28 mouse cellular contexts compared by ENCODE assay signal in the genomic region with DNA sequence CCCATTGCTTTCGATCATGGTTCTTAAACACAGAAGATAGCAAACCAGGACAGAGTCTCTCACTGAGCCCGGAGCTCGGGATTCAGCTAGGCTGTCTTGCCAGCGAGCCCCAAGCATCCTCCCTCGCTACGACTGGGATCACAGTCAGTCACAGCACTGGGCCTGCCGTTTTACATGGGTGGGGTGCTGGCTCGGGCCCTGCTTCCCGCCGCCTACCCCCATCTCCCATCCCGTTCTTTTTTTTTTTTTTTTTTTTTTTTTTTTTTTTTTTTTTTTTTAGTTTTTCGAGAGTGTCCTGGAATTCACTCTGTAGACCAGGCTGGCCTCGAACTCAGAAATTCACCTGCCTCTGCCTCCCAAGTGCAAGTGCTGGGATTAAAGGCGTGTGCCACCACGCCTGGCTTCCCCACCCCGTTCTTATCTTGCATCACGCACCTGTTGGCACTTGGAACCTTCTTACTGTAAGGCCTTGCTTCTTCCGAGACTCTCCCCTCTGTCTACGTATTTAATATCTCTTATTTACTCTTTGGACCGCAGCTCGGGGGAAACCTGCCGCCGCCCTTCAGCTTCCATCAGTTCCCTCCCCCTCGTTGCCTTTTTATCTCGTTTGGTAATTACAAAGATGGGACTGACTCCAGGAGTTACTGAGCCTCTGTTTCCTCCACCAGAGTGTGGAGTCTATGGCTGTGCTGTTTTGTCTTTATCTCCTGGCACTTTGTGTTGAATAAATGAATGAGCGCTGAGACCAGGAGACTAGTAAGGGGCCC. TPM values are rescaled to one million over a fixed set of nuclear protein-coding genes. Genes with fewer than 3 reads are reported as not detected.
DNase-seq lines count a peak whose midpoint lies in the region; ATAC-seq and TF ChIP-seq lines count a peak whose summit lies in the region.
"Had no signal": no experiment of that assay in that cellular context is flagged by ENCODE, and none has a peak within 500 bp of the region (broad histone marks: within the 10 kb centered on the region; RNA-seq: fewer than 3 reads in every experiment).

No protein-coding gene starts in this region.

- no peak overlapping the region for H3K4me2 ChIP-seq in intestine, embryonic 15.5 days (replicated peaks)
- H3K4me2 ChIP-seq: embryonic facial prominence, embryonic 15.5 days; hindbrain, embryonic 15.5 days had no signal

- H3K79me2 ChIP-seq in MEL (ENCODE audit: control insufficient read depth, insufficient read depth, low read length, poor library complexity), result no peaks in the 10 kb centered on the region

- peaks cover 8% of the 10 kb centered on the region for H3K4me1 ChIP-seq in ES-Bruce4 (ENCODE audit: control insufficient read depth, insufficient read depth, low read length)
- peaks cover 0 to 5% of the 10 kb centered on the region in 2 experiments; a peak in 1 of 4 replicates for H3K4me1 ChIP-seq in MEL (ENCODE audit: control insufficient read depth in 1 of 2, insufficient read depth in 2 of 2, low read length in 2 of 2)
- 0 out of 2 replicates have a peak, but pooled peaks cover 2% of the 10 kb centered on the region for H3K4me1 ChIP-seq in intestine, embryonic 15.5 days (replicated peaks)
- peaks cover 7% of the 10 kb centered on the region for H3K4me1 ChIP-seq in small intestine, adult 2 months (ENCODE audit: control insufficient read depth, insufficient read depth, insufficient read length, low read length)
- H3K4me1 ChIP-seq: embryonic facial prominence, embryonic 15.5 days; heart, embryonic 10.5 days had no signal

- no peaks in the 10 kb centered on the region for H3K27me3 ChIP-seq in ES-Bruce4 (ENCODE audit: control insufficient read depth, insufficient read depth, low read length, poor library complexity, severe bottlenecking)
- H3K27me3 ChIP-seq in MEL (ENCODE audit: control insufficient read depth in 1 of 2, insufficient read depth in 2 of 2, low read length in 2 of 2), result no peaks in the 10 kb centered on the region; a peak in 1 of 4 replicates
- H3K27me3 ChIP-seq in intestine, embryonic 15.5 days (replicated peaks), result no peaks in the 10 kb centered on the region
- no peaks in the 10 kb centered on the region for H3K27me3 ChIP-seq in small intestine, adult 2 months (ENCODE audit: control insufficient read depth, insufficient read depth, low read length)
- H3K27me3 ChIP-seq: embryonic facial prominence, embryonic 15.5 days had no signal

- H3K9ac ChIP-seq in ES-Bruce4 (ENCODE audit: low read depth, poor library complexity, severe bottlenecking) (peak overlapping the region; percentile 88), MEL (ENCODE audit: control insufficient read depth, low read depth, low read length, poor library complexity, severe bottlenecking) (no peak overlapping the region)
- no peak overlapping the region for H3K9ac ChIP-seq in intestine, embryonic 15.5 days
- H3K9ac ChIP-seq: embryonic facial prominence, embryonic 15.5 days; hindbrain, embryonic 15.5 days had no signal

- H3K27ac ChIP-seq in ES-Bruce4 (ENCODE audit: insufficient read depth, low read length) (peak overlapping the region; percentile 74), MEL (ENCODE audit: control insufficient read depth, low read depth, low read length) (no peak overlapping the region)
- H3K27ac ChIP-seq in intestine, embryonic 15.5 days, result no peak overlapping the region
- H3K27ac ChIP-seq in small intestine, adult 2 months (ENCODE audit: insufficient read depth, low read depth, low read length), result peak overlapping the region; percentile 73
- H3K27ac ChIP-seq: embryonic facial prominence, embryonic 15.5 days; forebrain, embryonic 10.5 days; heart, embryonic 10.5 days; hindbrain, embryonic 15.5 days had no signal

- no peaks in the 10 kb centered on the region for H3K36me3 ChIP-seq in ES-Bruce4 (ENCODE audit: control insufficient read depth, insufficient read depth, low read length, poor library complexity, severe bottlenecking)
- no peaks in the 10 kb centered on the region for H3K36me3 ChIP-seq in MEL (ENCODE audit: control insufficient read depth in 1 of 2, insufficient read depth in 2 of 2, low read length in 2 of 2)
- H3K36me3 ChIP-seq in intestine, embryonic 15.5 days, result no peaks in the 10 kb centered on the region
- H3K36me3 ChIP-seq in small intestine, adult 2 months (ENCODE audit: control insufficient read depth, insufficient read depth, low read length), result no peaks in the 10 kb centered on the region
- H3K36me3 ChIP-seq: embryonic facial prominence, embryonic 15.5 days; forebrain, embryonic 10.5 days; heart, embryonic 10.5 days; hindbrain, embryonic 15.5 days had no signal

- no peak for TF ChIP-seq RAD21 in MEL (IDR thresholded peaks at IDR 0.05; ENCODE audit: low read depth, low read length)

- peak; percentile 37 for DNase-seq in MEL (ENCODE audit: low read depth, low spot score)
- no peak for DNase-seq in layer of hippocampus, postnatal 36 days
- DNase-seq in frontal cortex, adult 2 months (ENCODE audit: extremely low spot score in 1 of 2, low spot score in 1 of 2), result no peak
- DNase-seq in adrenal gland, postnatal 25 days, result no peak
- DNase-seq: adrenal gland, postnatal 14 days; cerebellum, adult 2 months; cerebellum, postnatal 10 days; embryo, embryonic 11 days; gastrocnemius, postnatal 36 days; heart, adult 18-20 months; heart, postnatal 10 days; kidney, adult 2 months had no signal

- peak overlapping the region; percentile 14; the same call in 1 of the 2 replicates for H3K4me3 ChIP-seq in ES-Bruce4 (ENCODE audit: low read depth, low read length)
- no peak overlapping the region for H3K4me3 ChIP-seq in MEL (ENCODE audit: control insufficient read depth in 1 of 2, insufficient read depth in 1 of 2, low read depth in 2 of 2, low read length in 2 of 2)
- H3K4me3 ChIP-seq in intestine, embryonic 15.5 days (replicated peaks), result no peak overlapping the region
- no peak overlapping the region for H3K4me3 ChIP-seq in small intestine, adult 2 months (ENCODE audit: low read depth, low read length)
- H3K4me3 ChIP-seq: embryonic facial prominence, embryonic 15.5 days; erythroblast, embryonic 14.5 days; forebrain, embryonic 10.5 days; heart, embryonic 10.5 days; hindbrain, embryonic 15.5 days had no signal

- 78% methylated on average over 26 of the region's 26 CpGs for WGBS in intestine, embryonic 15.5 days
- WGBS in small intestine, adult 2 months, result 52% methylated on average over 25 of the region's 26 CpGs

- no peak for TF ChIP-seq POLR2A in ES-Bruce4 (IDR thresholded peaks at IDR 0.05; ENCODE audit: insufficient read depth, low read length)
- TF ChIP-seq POLR2A in MEL (IDR thresholded peaks at IDR 0.05; ENCODE audit: control insufficient read depth in 1 of 2, insufficient read depth in 1 of 2, low read depth in 1 of 2, low read length in 2 of 2, poor library complexity in 1 of 2), result no peak
- TF ChIP-seq POLR2A in small intestine, adult 2 months (IDR thresholded peaks at IDR 0.05; ENCODE audit: low read depth, low read length), result no peak

- TF ChIP-seq CTCF in ES-Bruce4 (IDR thresholded peaks at IDR 0.05; ENCODE audit: low read depth, low read length) (no peak), MEL (IDR thresholded peaks at IDR 0.05 in 2 of 3, conservative IDR thresholded peaks at IDR 0.05 in 1 of 3; ENCODE audit: control insufficient read depth in 1 of 3, insufficient read depth in 1 of 3, low read depth in 2 of 3, low read length in 3 of 3, poor library complexity in 1 of 3, severe bottlenecking in 1 of 3) (no peak)
- no peak for TF ChIP-seq CTCF in small intestine, adult 2 months (IDR thresholded peaks at IDR 0.05; ENCODE audit: extremely low read depth, insufficient read length, insufficient replicate concordance, low read depth, low read length)

- peak; percentile 71 for ATAC-seq in intestine, embryonic 15.5 days
- ATAC-seq: activated CD4-positive, CD25-positive, alpha-beta regulatory T cell, adult 4 months; forebrain, embryonic 14.5 days; inflammation-experienced regulatory T-cells, adult 6 months had no signal

- H3K9me3 ChIP-seq in ES-Bruce4 (replicated peaks; ENCODE audit: control insufficient read depth, insufficient read depth, low read length, poor library complexity, severe bottlenecking) (no peaks in the 10 kb centered on the region), MEL (replicated peaks; ENCODE audit: insufficient read depth, low read length) (no peaks in the 10 kb centered on the region)
- no peaks in the 10 kb centered on the region for H3K9me3 ChIP-seq in intestine, embryonic 15.5 days
- H3K9me3 ChIP-seq: embryonic facial prominence, embryonic 15.5 days; forebrain, embryonic 10.5 days; heart, embryonic 10.5 days; hindbrain, embryonic 15.5 days had no signal

- TF ChIP-seq EP300 in ES-Bruce4 (IDR thresholded peaks at IDR 0.05; ENCODE audit: insufficient read depth, low read depth, low read length) (no peak), MEL (IDR thresholded peaks at IDR 0.05; ENCODE audit: low read depth in 1 of 2, low read length in 2 of 2) (no peak)

RNA-seq across cellular contexts. Expression of a gene that starts 18.2 kb away (rescaled TPM):
- polyA plus RNA-seq in ES-Bruce4 (2011; ENCODE audit: insufficient read depth, insufficient read length, low read depth, missing spikeins), result not detected in 2 replicates
- total RNA-seq in MEL (2012; rRNA removed), result not detected in 2 replicates
- polyA plus RNA-seq in MEL (2012; ENCODE audit: insufficient read depth in 1 of 2, insufficient read length in 2 of 2, low read depth in 1 of 2, low replicate concordance in 2 of 2, missing spikeins in 1 of 2), result not detected
- polyA plus RNA-seq in intestine, embryonic 15.5 days (2015; fragmentation: Nextera tagmentation; extraction: Ambion mirVana), result not detected in 2 replicates
- 0.13 TPM in 1 of 2 replicates, not detected in the other for polyA plus RNA-seq in small intestine, adult 2 months (2012; rRNA removed)
- under 1 TPM in 1 of 2 experiments, not detected in 1; 0.32 TPM for total RNA-seq in layer of hippocampus, postnatal 36 days (2021)
- polyA plus RNA-seq in frontal cortex, adult 2 months (2012; rRNA removed), result 0.06 and 0.11 TPM in 2 replicates
- 6.9 TPM in 1 of 2 replicates, not detected in the other for total RNA-seq in adrenal gland, postnatal 25 days (2021)
- total RNA-seq: common myeloid progenitor, adult 5-6 weeks; gastrocnemius, postnatal 36 days; hematopoietic stem cell, adult 5-6 weeks had no signal
- polyA plus RNA-seq: activated CD4-positive, CD25-positive, alpha-beta regulatory T cell, adult 4 months; cerebellum, adult 2 months; embryonic facial prominence, embryonic 11.5 days; erythroblast, embryonic 14.5 days; forebrain, embryonic 10.5 days; forebrain, embryonic 14.5 days; heart, embryonic 10.5 days; heart, embryonic 14.5 days; hindbrain, embryonic 15.5 days; inflammation-experienced regulatory T-cells, adult 6 months; kidney, adult 2 months had no signal

RNA-seq across cellular contexts. Expression of a gene that starts 31.1 kb away (rescaled TPM):
- polyA plus RNA-seq in ES-Bruce4 (2011; ENCODE audit: insufficient read depth, insufficient read length, low read depth, missing spikeins), result not detected in 2 replicates
- total RNA-seq in MEL (2012; rRNA removed), result not detected in 2 replicates
- not detected for polyA plus RNA-seq in MEL (2012; ENCODE audit: insufficient read depth in 1 of 2, insufficient read length in 2 of 2, low read depth in 1 of 2, low replicate concordance in 2 of 2, missing spikeins in 1 of 2)
- 2.5 and 2.6 TPM in 2 replicates for polyA plus RNA-seq in intestine, embryonic 15.5 days (2015; fragmentation: Nextera tagmentation; extraction: Ambion mirVana)
- polyA plus RNA-seq in small intestine, adult 2 months (2012; rRNA removed), result 25.9 and 27.1 TPM in 2 replicates
- total RNA-seq in layer of hippocampus, postnatal 36 days (2021), result under 1 TPM in 1 of 2 experiments, not detected in 1; 0.17 TPM
- 0.10 and 0.21 TPM in 2 replicates for polyA plus RNA-seq in frontal cortex, adult 2 months (2012; rRNA removed)
- 0.27 and 0.62 TPM in 2 replicates for total RNA-seq in adrenal gland, postnatal 25 days (2021)
- total RNA-seq: common myeloid progenitor, adult 5-6 weeks; gastrocnemius, adult 8-10 months; gastrocnemius, postnatal 36 days; hematopoietic stem cell, adult 5-6 weeks had no signal
- polyA plus RNA-seq: activated CD4-positive, CD25-positive, alpha-beta regulatory T cell, adult 4 months; cerebellum, adult 2 months; embryonic facial prominence, embryonic 11.5 days; embryonic facial prominence, embryonic 15.5 days; erythroblast, embryonic 14.5 days; forebrain, embryonic 10.5 days; forebrain, embryonic 14.5 days; hindbrain, embryonic 15.5 days; inflammation-experienced regulatory T-cells, adult 6 months had no signal

RNA-seq across cellular contexts. Expression of a gene that starts 46.4 kb away (rescaled TPM):
- polyA plus RNA-seq in ES-Bruce4 (2011; ENCODE audit: insufficient read depth, insufficient read length, low read depth, missing spikeins) (6.4 and 9.3 TPM in 2 replicates), MEL (2012; ENCODE audit: insufficient read depth in 1 of 2, insufficient read length in 2 of 2, low read depth in 1 of 2, low replicate concordance in 2 of 2, missing spikeins in 1 of 2) (not detected)
- total RNA-seq in MEL (2012; rRNA removed), result not detected in 2 replicates
- polyA plus RNA-seq in intestine, embryonic 15.5 days (2015; fragmentation: Nextera tagmentation; extraction: Ambion mirVana), result 12.8 and 14.6 TPM in 2 replicates
- polyA plus RNA-seq in small intestine, adult 2 months (2012; rRNA removed), result 26.5 and 48.7 TPM in 2 replicates
- total RNA-seq in layer of hippocampus, postnatal 36 days (2021), result not detected
- polyA plus RNA-seq in frontal cortex, adult 2 months (2012; rRNA removed), result 0.16 and 0.38 TPM in 2 replicates
- total RNA-seq in adrenal gland, postnatal 25 days (2021), result not detected in 2 replicates
- total RNA-seq: common myeloid progenitor, adult 5-6 weeks; gastrocnemius, adult 8-10 months; gastrocnemius, postnatal 36 days; hematopoietic stem cell, adult 5-6 weeks had no signal
- polyA plus RNA-seq: activated CD4-positive, CD25-positive, alpha-beta regulatory T cell, adult 4 months; erythroblast, embryonic 14.5 days; inflammation-experienced regulatory T-cells, adult 6 months had no signal

Comparison
In these comparisons a context has a peak if more than half of its experiments do, and no peak if none do; other contexts are left out.
1. H3K27ac ChIP-seq: peak in ES-Bruce4 (single experiment) and small intestine, adult 2 months (single experiment); none in MEL (single experiment) and intestine, embryonic 15.5 days (single experiment).